Mouse (Mus musculus) midbrain, embryonic 15.5 days (tissue): ENCODE measurements around the gene Bco2. TPM values are rescaled to one million over a fixed set of nuclear protein-coding genes. Genes with fewer than 3 reads are reported as not detected.

ENCODE experiments used
- ATAC-seq: fragments of 200-750 bp; cut with Nextera tagmentation; replicated peaks from 2 replicates; pipeline ENCODE4 v1.8.0; 2017; ENCODE audit warnings: moderate TSS enrichment
- H3K27ac ChIP-seq: fragments of 300-500 bp; sonication (generic); 2 replicates; pipeline ENCODE4 v1.5.1; 2015; ENCODE audit warnings: mild to moderate bottlenecking, inconsistent platforms
- H3K27me3 ChIP-seq: fragments of 300-500 bp; sonication (generic); replicated peaks from 2 replicates; pipeline ENCODE4 v1.6.1; 2015; ENCODE audit warnings: inconsistent platforms
- H3K36me3 ChIP-seq: fragments of 300-500 bp; sonication (generic); replicated peaks from 2 replicates; pipeline ENCODE4 v1.6.1; 2015; ENCODE audit warnings: inconsistent platforms
- H3K4me1 ChIP-seq: fragments of 300-500 bp; sonication (generic); 2 replicates; pipeline ENCODE4 v1.6.1; 2015; ENCODE audit warnings: inconsistent platforms
- H3K4me2 ChIP-seq: fragments of 300-500 bp; sonication (generic); 2 replicates; pipeline ENCODE4 v1.6.1; 2015; ENCODE audit warnings: inconsistent platforms, mild to moderate bottlenecking, moderate library complexity
- H3K4me3 ChIP-seq: fragments of 300-500 bp; sonication (generic); 2 replicates; pipeline ENCODE4 v1.5.1; 2015; ENCODE audit warnings: mild to moderate bottlenecking, inconsistent platforms
- H3K9ac ChIP-seq: fragments of 300-500 bp; sonication (generic); 2 replicates; pipeline ENCODE4 v1.6.1; 2015; ENCODE audit warnings: mild to moderate bottlenecking, inconsistent platforms
- H3K9me3 ChIP-seq: fragments of 300-500 bp; sonication (generic); 2 replicates; pipeline ENCODE4 v1.6.1; 2016; ENCODE audit warnings: inconsistent platforms
- WGBS: fragments of 180-500 bp; shearing (Covaris S2); methylation state at CpG from one replicate; pipeline ENCODE4 v1.1.7; 2015; ENCODE audit warnings: mixed read lengths; 5-methylcytosine and 5-hydroxymethylcytosine counted together
- polyA plus RNA-seq: library from polyadenylated mRNA; unstranded; fragments of >200 nt; fragmentation: Nextera tagmentation; extraction: Ambion mirVana; gene quantifications from 2 replicates; pipeline ENCODE4 v1.2.1, GENCODE M21; 2015

Bco2 gene
- polyA plus RNA-seq, 1 experiment from 2014 or later: 0.45 TPM

GRCm38 (mm10) chr9:50525585-50525984 lies 29.4 kb downstream of the Bco2 start:
- Histone ChIP-seq H3K9me3 (no peaks in the 10 kb centered on the region), H3K4me2 (no peak overlapping the region), H3K4me1 (peaks cover 15% of the 10 kb centered on the region), H3K27ac (no peak overlapping the region), H3K9ac (no peak overlapping the region), H3K4me3 (no peak overlapping the region), H3K27me3 (no peaks in the 10 kb centered on the region), H3K36me3 (no peaks in the 10 kb centered on the region)
- no peak for ATAC-seq
- WGBS: 85% methylated on average over 5 of the region's 5 CpGs

GRCm38 (mm10) chr9:50524936-50525335 lies 30.0 kb downstream of the Bco2 start:
- no peak overlapping the region for H3K4me3 ChIP-seq
- H3K27ac ChIP-seq: no peak overlapping the region
- H3K27me3 ChIP-seq: no peaks in the 10 kb centered on the region
- ATAC-seq: no peak
- H3K36me3 ChIP-seq: no peaks in the 10 kb centered on the region
- 92% methylated on average over 5 of the region's 5 CpGs for WGBS
- H3K4me1 ChIP-seq: peaks cover 15% of the 10 kb centered on the region
- H3K9ac ChIP-seq: no peak overlapping the region
- no peaks in the 10 kb centered on the region for H3K9me3 ChIP-seq
- H3K4me2 ChIP-seq: no peak overlapping the region

- no peak overlapping the region for H3K27ac ChIP-seq
- no peak overlapping the region for H3K4me2 ChIP-seq
- H3K9me3 ChIP-seq: no peaks in the 10 kb centered on the region
- no peaks in the 10 kb centered on the region for H3K36me3 ChIP-seq
- no peak overlapping the region for H3K9ac ChIP-seq
- H3K27me3 ChIP-seq: no peaks in the 10 kb centered on the region
- no peak for ATAC-seq
- 86% methylated on average over 5 of the region's 5 CpGs for WGBS
- H3K4me1 ChIP-seq: peaks cover 9% of the 10 kb centered on the region
- H3K4me3 ChIP-seq: no peak overlapping the region
Measured at GRCm38 (mm10) chr9:50522574-50522973, 32.4 kb downstream of the Bco2 start.

GRCm38 (mm10) chr9:50521562-50521961 lies 33.4 kb downstream of the Bco2 start:
- WGBS: 63% methylated on average over 2 of the region's 2 CpGs
- no peak overlapping the region for H3K27ac ChIP-seq
- no peak for ATAC-seq

GRCm38 (mm10) chr9:50520748-50521147 lies 34.2 kb downstream of the Bco2 start:
- Histone ChIP-seq H3K9ac (no peak overlapping the region), H3K27me3 (no peaks in the 10 kb centered on the region), H3K27ac (no peak overlapping the region), H3K36me3 (no peaks in the 10 kb centered on the region), H3K4me2 (no peak overlapping the region), H3K9me3 (no peaks in the 10 kb centered on the region), H3K4me1 (no peaks in the 10 kb centered on the region), H3K4me3 (no peak overlapping the region)
- no peak for ATAC-seq
- WGBS: 85% methylated on average over 6 of the region's 6 CpGs

More at GRCm38 (mm10) chr9:50521562-50521961, 33.4 kb downstream of the Bco2 start:
- H3K9me3 ChIP-seq: no peaks in the 10 kb centered on the region
- H3K4me2 ChIP-seq: no peak overlapping the region
- H3K27me3 ChIP-seq: no peaks in the 10 kb centered on the region
- no peaks in the 10 kb centered on the region for H3K36me3 ChIP-seq
- peaks cover under 1% of the 10 kb centered on the region; the same call in 1 of the 2 replicates for H3K4me1 ChIP-seq
- H3K4me3 ChIP-seq: no peak overlapping the region
- H3K9ac ChIP-seq: no peak overlapping the region

GRCm38 (mm10) chr9:50518781-50519180 lies 36.2 kb downstream of the Bco2 start:
- Histone ChIP-seq H3K4me1 (no peaks in the 10 kb centered on the region), H3K27ac (no peak overlapping the region), H3K9me3 (no peaks in the 10 kb centered on the region), H3K36me3 (no peaks in the 10 kb centered on the region), H3K4me2 (no peak overlapping the region), H3K9ac (no peak overlapping the region), H3K4me3 (no peak overlapping the region), H3K27me3 (no peaks in the 10 kb centered on the region)
- ATAC-seq: no peak
- WGBS: 10% methylated on average over 2 of the region's 2 CpGs

GRCm38 (mm10) chr9:50515462-50515861 lies 39.5 kb downstream of the Bco2 start:
- no peak for ATAC-seq
- no peaks in the 10 kb centered on the region for H3K9me3 ChIP-seq
- no peaks in the 10 kb centered on the region for H3K36me3 ChIP-seq
- no peak overlapping the region for H3K27ac ChIP-seq
- H3K27me3 ChIP-seq: no peaks in the 10 kb centered on the region
- 91% methylated on average over 5 of the region's 5 CpGs for WGBS
- no peak overlapping the region for H3K4me2 ChIP-seq
- no peaks in the 10 kb centered on the region for H3K4me1 ChIP-seq
- H3K4me3 ChIP-seq: no peak overlapping the region
- H3K9ac ChIP-seq: no peak overlapping the region

- no peak overlapping the region for H3K9ac ChIP-seq
- no peak overlapping the region for H3K27ac ChIP-seq
- no peaks in the 10 kb centered on the region for H3K27me3 ChIP-seq
- no peak overlapping the region for H3K4me2 ChIP-seq
- no peak for ATAC-seq
- H3K36me3 ChIP-seq: no peaks in the 10 kb centered on the region
- 78% methylated on average over 7 of the region's 7 CpGs for WGBS
- no peaks in the 10 kb centered on the region for H3K4me1 ChIP-seq
- H3K4me3 ChIP-seq: no peak overlapping the region
- H3K9me3 ChIP-seq: no peaks in the 10 kb centered on the region
Measured at GRCm38 (mm10) chr9:50507570-50507969, 47.4 kb downstream of the Bco2 start.

GRCm38 (mm10) chr9:50505405-50505804 lies 49.6 kb downstream of the Bco2 start:
- Histone ChIP-seq H3K4me1 (no peaks in the 10 kb centered on the region), H3K36me3 (no peaks in the 10 kb centered on the region), H3K4me2 (no peak overlapping the region), H3K9ac (no peak overlapping the region), H3K27me3 (no peaks in the 10 kb centered on the region), H3K4me3 (no peak overlapping the region), H3K27ac (no peak overlapping the region), H3K9me3 (no peaks in the 10 kb centered on the region)
- no peak for ATAC-seq
- WGBS: 63% methylated on average over 6 of the region's 6 CpGs

GRCm38 (mm10) chr9:50502949-50503348 lies 52.0 kb downstream of the Bco2 start:
- ATAC-seq: no peak
- Histone ChIP-seq H3K4me3 (no peak overlapping the region), H3K9ac (no peak overlapping the region), H3K36me3 (no peaks in the 10 kb centered on the region), H3K4me2 (no peak overlapping the region), H3K9me3 (no peaks in the 10 kb centered on the region), H3K27ac (no peak overlapping the region), H3K27me3 (no peaks in the 10 kb centered on the region), H3K4me1 (no peaks in the 10 kb centered on the region)
- 93% methylated on average over 3 of the region's 3 CpGs for WGBS

GRCm38 (mm10) chr9:50500974-50501501 lies 53.9 kb downstream of the Bco2 start:
- H3K4me1 ChIP-seq: peaks cover 10% of the 10 kb centered on the region
- peak overlapping the region; percentile 47 for H3K4me2 ChIP-seq
- WGBS: 25% methylated on average over 14 of the region's 14 CpGs
- peak overlapping the region; percentile 63 for H3K27ac ChIP-seq
- H3K4me3 ChIP-seq: peak overlapping the region; percentile 35
- no peaks in the 10 kb centered on the region for H3K36me3 ChIP-seq
- H3K9ac ChIP-seq: no peak overlapping the region
- H3K27me3 ChIP-seq: no peaks in the 10 kb centered on the region
- no peaks in the 10 kb centered on the region for H3K9me3 ChIP-seq
- peak; percentile 75 for ATAC-seq

GRCm38 (mm10) chr9:50500467-50500973 lies 54.5 kb downstream of the Bco2 start:
- Histone ChIP-seq H3K9me3 (no peaks in the 10 kb centered on the region), H3K27me3 (no peaks in the 10 kb centered on the region), H3K9ac (no peak overlapping the region), H3K36me3 (no peaks in the 10 kb centered on the region), H3K4me1 (peaks cover 14% of the 10 kb centered on the region), H3K4me3 (peak overlapping the region; percentile 35), H3K27ac (no peak overlapping the region), H3K4me2 (peak overlapping the region; percentile 47)
- 0 out of 2 replicates have a peak, but pooled peaks have one; percentile 30 for ATAC-seq
- whole genome bisulfite sequencing: 74% methylated on average over 15 of the region's 15 CpGs

- Histone ChIP-seq H3K9ac (no peak overlapping the region), H3K27ac (no peak overlapping the region), H3K4me3 (no peak overlapping the region), H3K4me2 (no peak overlapping the region), H3K27me3 (no peaks in the 10 kb centered on the region), H3K36me3 (no peaks in the 10 kb centered on the region), H3K4me1 (peaks cover 14% of the 10 kb centered on the region), H3K9me3 (no peaks in the 10 kb centered on the region)
- WGBS: 86% methylated on average over 3 of the region's 3 CpGs
- no peak for ATAC-seq
Measured at GRCm38 (mm10) chr9:50499781-50500180, 55.2 kb downstream of the Bco2 start.
